Mouse (Mus musculus) C2C12 (cell line): Measurements from ENCODE around the gene Neurl4. TPM values are rescaled to one million over a fixed set of nuclear protein-coding genes. Genes with fewer than 3 reads are reported as not detected.

ENCODE experiments used
- H3K27me3 ChIP-seq: one replicate; pipeline ENCODE4 v1.6.1; 2011; ENCODE audit not compliant: control insufficient read depth, insufficient read depth, insufficient read length
- H3K36me3 ChIP-seq: one replicate; pipeline ENCODE4 v1.6.1; 2011; ENCODE audit not compliant: control insufficient read depth, insufficient read depth
- H3K4me3 ChIP-seq: one replicate; pipeline ENCODE4 v1.5.1; 2011; ENCODE audit warnings: mild to moderate bottlenecking, control low read depth; ENCODE audit not compliant: poor library complexity, insufficient read depth, severe bottlenecking
- H3K79me2 ChIP-seq: one replicate; pipeline ENCODE4 v1.6.1; 2011; ENCODE audit not compliant: control insufficient read depth, insufficient read depth
- H3K79me3 ChIP-seq: one replicate; pipeline ENCODE4 v1.6.1; 2011; ENCODE audit warnings: low read depth, control low read depth
- H3ac ChIP-seq: one replicate; pipeline ENCODE3; 2011; ENCODE audit warnings: low read depth; ENCODE audit not compliant: control insufficient read depth, insufficient read length
- CEBPB ChIP-seq: IDR thresholded peaks from one replicate; pipeline ENCODE4 v1.6.1; 2011; ENCODE audit warnings: low read depth, mild to moderate bottlenecking, control low read depth, moderate library complexity
- CTCF ChIP-seq: IDR thresholded peaks from one replicate; pipeline ENCODE4 v1.5.1; 2011; ENCODE audit not compliant: control insufficient read depth, insufficient read depth, insufficient read length
- FOSL1 ChIP-seq: IDR thresholded peaks from one replicate; pipeline ENCODE4 v1.8.0; 2011; ENCODE audit warnings: mild to moderate bottlenecking, low read length; ENCODE audit not compliant: poor library complexity, insufficient read depth, severe bottlenecking
- MAX ChIP-seq: IDR thresholded peaks from one replicate; pipeline ENCODE4 v1.6.1; 2011; ENCODE audit warnings: mild to moderate bottlenecking, control low read depth
- MYOD1 ChIP-seq: IDR thresholded peaks from one replicate; pipeline ENCODE4 v1.6.1; 2011; ENCODE audit warnings: low read depth; ENCODE audit not compliant: control insufficient read depth, insufficient read length
- MYOG ChIP-seq: IDR thresholded peaks from one replicate; pipeline ENCODE4 v1.6.1; 2011; ENCODE audit not compliant: control insufficient read depth, insufficient read length; ENCODE audit errors: extremely low read depth
- USF1 ChIP-seq: IDR thresholded peaks from one replicate; pipeline ENCODE4 v1.6.1; 2011; ENCODE audit warnings: low read depth, mild to moderate bottlenecking, control low read depth, moderate library complexity
- polyA plus RNA-seq: library from polyadenylated mRNA; unstranded; fragments of >200 nt; fragmentation: generic; extraction: Trizol; gene quantifications from one replicate; pipeline ENCODE4 v1.2.1, GENCODE M21; 2012; ENCODE audit warnings: missing spikeins

Neurl4 gene
- polyA plus RNA-seq, 1 experiment: 38.4 TPM

DNA sequence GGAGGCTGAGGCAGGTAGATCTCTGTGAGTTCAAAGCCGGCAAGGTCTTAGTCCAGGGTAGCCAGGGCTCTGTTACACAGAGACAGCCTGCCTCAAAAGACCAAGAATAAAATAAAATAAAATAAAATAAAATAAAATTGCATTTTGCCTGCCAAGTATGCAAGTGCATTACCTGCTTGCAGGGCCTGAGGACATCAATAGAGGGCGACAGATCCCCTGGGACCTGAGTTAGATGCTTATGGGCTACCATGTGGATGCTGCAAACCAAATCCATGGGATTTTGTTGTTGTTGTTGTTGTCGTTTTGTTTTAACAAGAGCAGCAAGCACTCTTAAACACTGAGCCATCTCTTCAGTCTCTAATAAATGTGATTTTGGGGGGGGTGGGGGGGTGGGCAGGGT lies 31.4 kb downstream of the Neurl4 start:
- Histone ChIP-seq H3ac (no peak overlapping the region), H3K79me3 (no peaks in the 10 kb centered on the region), H3K4me3 (no peak overlapping the region), H3K27me3 (peaks cover 21% of the 10 kb centered on the region), H3K79me2 (no peaks in the 10 kb centered on the region), H3K36me3 (no peaks in the 10 kb centered on the region)
- TF ChIP-seq CEBPB (no peak), USF1 (no peak)

DNA sequence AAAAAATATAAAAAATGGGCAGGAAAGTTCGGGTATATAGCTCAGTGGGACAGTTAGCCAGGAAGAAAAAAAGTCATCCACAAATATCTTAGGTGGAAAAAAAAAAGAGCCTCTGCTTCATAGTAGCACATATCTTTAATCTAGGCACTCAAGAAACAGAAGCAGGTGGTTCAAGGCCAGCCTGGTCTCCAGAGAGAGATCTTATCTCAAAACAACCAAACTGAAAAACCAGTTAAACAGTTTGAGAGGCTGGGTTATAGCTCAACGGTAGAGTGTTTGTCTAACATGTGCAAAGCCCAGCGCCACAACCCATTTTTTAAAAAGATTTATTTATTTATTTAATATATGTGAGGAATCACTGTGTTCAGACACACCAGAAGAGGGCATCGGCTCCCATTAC lies 32.2 kb downstream of the Neurl4 start:
- no peak overlapping the region for H3ac ChIP-seq
- H3K27me3 ChIP-seq: peaks cover 30% of the 10 kb centered on the region
- no peaks in the 10 kb centered on the region for H3K79me3 ChIP-seq
- TF ChIP-seq FOSL1 (no peak), USF1 (no peak), MYOD1 (no peak), CTCF (no peak)
- no peaks in the 10 kb centered on the region for H3K36me3 ChIP-seq
- no peaks in the 10 kb centered on the region for H3K79me2 ChIP-seq
- no peak overlapping the region for H3K4me3 ChIP-seq

DNA sequence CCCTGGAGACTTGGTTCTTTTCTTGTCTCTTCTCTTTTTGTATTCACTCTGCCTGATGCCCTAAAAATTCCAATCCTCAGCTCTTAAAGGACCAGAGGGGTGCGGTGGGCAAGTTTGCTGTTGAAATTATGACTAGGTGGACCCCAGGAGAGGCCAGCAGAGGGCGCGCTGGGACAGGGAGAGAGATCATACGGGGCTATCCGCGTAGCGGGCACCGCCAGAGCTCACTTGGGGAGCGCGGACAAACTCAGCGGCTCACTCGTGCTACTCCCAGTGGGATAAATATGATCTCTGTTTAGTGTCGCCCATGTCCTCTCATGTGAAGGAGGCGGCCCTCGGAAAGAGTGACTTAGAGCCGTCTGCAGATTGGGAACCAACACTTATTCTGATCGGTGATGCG lies 33.3 kb downstream of the Neurl4 start:
- Histone ChIP-seq H3K79me2 (no peaks in the 10 kb centered on the region), H3K4me3 (no peak overlapping the region), H3ac (peak overlapping the region; percentile 51), H3K27me3 (peaks cover 41% of the 10 kb centered on the region), H3K36me3 (no peaks in the 10 kb centered on the region), H3K79me3 (no peaks in the 10 kb centered on the region)
- TF ChIP-seq CTCF (peak; percentile 81), CEBPB (no peak), FOSL1 (no peak), MYOG (no peak), MYOD1 (no peak)

DNA sequence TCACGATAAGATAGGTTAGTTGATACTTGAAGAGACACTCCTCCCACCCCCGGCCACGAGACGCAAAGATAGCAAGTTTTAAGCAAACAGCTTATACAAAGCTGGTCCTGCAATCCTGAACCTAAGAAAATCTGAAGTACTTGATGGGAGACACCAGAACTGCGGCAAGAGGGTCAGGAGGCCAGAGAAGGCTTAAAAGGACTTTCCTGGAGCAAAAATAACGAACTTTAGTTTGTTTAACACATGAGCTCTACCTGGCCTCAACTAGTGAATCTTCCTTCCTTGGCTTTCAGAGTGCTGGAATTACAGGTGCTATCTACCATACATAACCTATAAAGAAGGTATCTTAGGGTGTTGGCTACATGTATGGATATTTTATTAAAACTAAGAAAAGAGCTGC lies 33.8 kb downstream of the Neurl4 start:
- no peak overlapping the region for H3K4me3 ChIP-seq
- peaks cover 44% of the 10 kb centered on the region for H3K27me3 ChIP-seq
- H3K36me3 ChIP-seq: no peaks in the 10 kb centered on the region
- TF ChIP-seq FOSL1 (no peak), MAX (no peak), USF1 (no peak), MYOG (no peak), CTCF (no peak), CEBPB (no peak), MYOD1 (no peak)
- no peak overlapping the region for H3ac ChIP-seq
- no peaks in the 10 kb centered on the region for H3K79me2 ChIP-seq
- no peaks in the 10 kb centered on the region for H3K79me3 ChIP-seq

DNA sequence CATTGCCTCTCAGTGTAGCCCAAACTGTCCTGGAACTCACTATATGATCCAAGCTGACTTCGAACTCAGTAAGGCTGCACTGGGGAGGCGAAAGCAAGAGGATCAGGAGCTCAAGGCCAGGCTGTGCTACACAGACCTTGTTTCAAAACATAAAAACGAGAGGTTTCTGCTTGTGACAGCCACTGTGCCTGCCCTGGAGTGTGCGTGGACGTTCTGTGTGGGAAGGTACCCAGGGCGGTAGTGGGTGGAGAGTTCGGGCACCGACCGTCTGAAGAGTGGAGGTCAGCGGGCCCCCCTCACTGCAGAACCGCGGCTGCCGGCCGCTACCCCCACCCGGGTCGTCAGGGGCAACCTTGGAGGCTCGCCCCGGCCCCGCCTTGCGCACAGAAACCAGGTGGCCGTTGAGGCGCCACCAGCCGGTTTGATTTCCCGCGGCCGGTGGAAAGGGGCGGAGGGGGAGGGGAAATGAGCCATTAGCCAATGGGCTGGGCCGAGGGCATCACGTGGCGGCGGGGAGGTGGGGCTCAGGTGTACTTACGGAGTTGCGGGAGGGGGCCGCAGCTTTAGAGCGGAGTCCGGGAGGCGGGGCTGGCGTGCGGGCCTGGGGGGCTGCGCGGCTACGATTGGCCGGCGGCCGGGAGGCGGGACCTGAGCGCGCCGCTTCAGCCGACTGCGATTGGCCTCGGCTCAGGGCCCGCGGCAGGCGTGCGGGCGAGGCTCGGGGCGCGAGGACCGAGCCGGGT lies 34.4 kb downstream of the Neurl4 start, which contains the start of gene Ybx2:
Gene Ybx2, plus strand, starts transcription at position 660 of the 743 bp plus-strand sequence.
- Histone ChIP-seq H3K4me3 (no peak within 1 kb of the TSS), H3K27me3 (peaks cover 46% of the 10 kb centered on the region), H3K36me3 (no peaks in the 10 kb centered on the region), H3K79me2 (no peaks in the 10 kb centered on the region), H3K79me3 (no peaks in the 10 kb centered on the region), H3ac (no peak within 1 kb of the TSS)
- TF ChIP-seq USF1 (peak; percentile 86), CTCF (no peak)

DNA sequence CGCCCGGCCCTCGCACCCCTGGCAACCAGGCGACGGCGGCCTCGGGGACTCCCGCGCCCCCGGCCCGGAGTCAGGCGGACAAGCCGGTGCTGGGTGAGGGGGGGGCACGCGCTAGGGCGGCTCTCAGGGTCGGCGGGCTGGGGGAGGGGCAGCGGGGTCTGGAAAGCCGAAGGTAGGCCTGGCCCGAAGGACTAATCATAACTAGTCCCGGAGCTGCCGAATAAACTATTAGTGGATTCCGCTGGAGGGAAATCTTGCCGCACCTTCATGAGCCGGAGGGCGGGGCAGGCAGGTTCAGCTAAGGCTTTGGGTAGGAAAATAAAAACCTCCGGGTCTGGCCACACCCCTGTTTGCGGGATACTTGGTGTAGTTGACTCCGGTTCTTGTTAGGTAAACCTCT lies 35.3 kb downstream of the Neurl4 start:
- no peak overlapping the region for H3ac ChIP-seq
- no peaks in the 10 kb centered on the region for H3K79me3 ChIP-seq
- H3K27me3 ChIP-seq: peaks cover 52% of the 10 kb centered on the region
- no peaks in the 10 kb centered on the region for H3K36me3 ChIP-seq
- TF ChIP-seq CEBPB (no peak), FOSL1 (no peak), USF1 (no peak), CTCF (no peak), MAX (no peak), MYOD1 (no peak)
- no peaks in the 10 kb centered on the region for H3K79me2 ChIP-seq
- no peak overlapping the region for H3K4me3 ChIP-seq
